Mouse (Mus musculus): ENCODE data around the gene Dhfr.

Dhfr gene

DNA sequence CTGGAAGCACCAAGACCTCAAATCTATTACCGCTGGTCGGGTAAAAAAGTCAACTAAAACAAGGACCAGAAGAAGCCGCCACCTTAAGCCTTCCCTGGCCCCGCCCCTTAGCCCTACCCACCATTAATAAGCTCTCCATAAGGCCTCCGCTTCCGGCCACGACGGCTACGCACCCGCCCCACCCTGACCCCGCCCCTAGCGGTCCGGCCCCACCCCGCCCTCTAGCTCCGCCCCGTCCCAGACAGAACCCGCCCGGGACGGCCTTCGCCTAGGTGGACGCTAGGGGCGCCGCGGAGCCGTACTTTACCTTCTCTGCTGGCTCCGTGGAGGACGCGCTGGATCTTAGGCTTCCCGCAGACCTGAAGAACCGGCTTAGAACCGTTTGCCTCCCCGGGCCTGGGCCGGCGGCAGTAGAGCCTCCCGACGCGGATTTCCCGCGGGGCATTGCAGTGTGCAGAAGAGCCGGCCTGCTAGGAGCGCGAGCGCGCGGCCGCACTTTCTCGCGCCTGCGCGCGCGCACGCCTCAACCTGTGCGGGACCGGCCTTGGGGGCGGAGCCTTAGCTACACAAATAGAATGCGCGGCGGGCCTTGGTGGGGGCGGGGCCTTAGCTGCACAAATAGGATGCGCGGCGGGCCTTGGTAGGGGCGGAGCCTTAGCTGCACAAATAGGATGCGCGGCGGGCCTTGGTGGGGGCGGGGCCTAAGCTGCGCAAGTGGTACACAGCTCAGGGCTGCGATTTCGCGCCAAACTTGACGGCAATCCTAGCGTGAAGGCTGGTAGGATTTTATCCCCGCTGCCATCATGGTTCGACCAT is at the start of gene Dhfr, which contains the start of gene Msh3:
Gene Dhfr, plus strand, starts transcription at position 271 of the 816 bp plus-strand sequence.
Gene Msh3, minus strand, starts transcription at position 548 of the 816 bp plus-strand sequence.
- in situ Hi-C loops (cut with MboI; ENCODE audit: low pct_unique_long_range_greater_than_20kb in 1 of 2, low sequenced_read_pairs in 2 of 2, unreplicated experiment in 1 of 2) = no loop called here

DNA sequence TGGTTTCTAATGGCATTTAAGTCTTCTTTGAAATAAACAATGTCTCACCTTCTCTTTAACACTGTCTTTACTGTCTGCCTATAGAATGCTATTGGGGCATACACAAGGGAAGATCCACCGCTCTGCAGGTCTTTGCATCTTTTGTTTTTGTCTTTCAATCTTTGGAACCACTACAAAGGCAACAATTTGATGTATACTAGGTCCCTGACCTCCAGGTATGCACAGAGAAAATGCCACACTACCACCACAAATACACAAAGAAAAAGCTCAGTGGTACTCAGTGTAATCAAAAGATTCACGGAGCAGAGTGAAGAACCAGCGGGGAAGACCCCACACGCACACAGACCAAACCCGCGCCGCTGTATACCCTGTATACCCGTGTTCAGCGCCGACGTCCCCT is 48.8 kb upstream of the Dhfr start, which contains the start of gene Gm20379:
Gene Gm20379, plus strand, starts transcription at position 301 of the 400 bp plus-strand sequence.
- in situ Hi-C loops (cut with MboI; ENCODE audit: low pct_unique_long_range_greater_than_20kb in 1 of 2, low sequenced_read_pairs in 2 of 2, unreplicated experiment in 1 of 2) = no loop called here

DNA sequence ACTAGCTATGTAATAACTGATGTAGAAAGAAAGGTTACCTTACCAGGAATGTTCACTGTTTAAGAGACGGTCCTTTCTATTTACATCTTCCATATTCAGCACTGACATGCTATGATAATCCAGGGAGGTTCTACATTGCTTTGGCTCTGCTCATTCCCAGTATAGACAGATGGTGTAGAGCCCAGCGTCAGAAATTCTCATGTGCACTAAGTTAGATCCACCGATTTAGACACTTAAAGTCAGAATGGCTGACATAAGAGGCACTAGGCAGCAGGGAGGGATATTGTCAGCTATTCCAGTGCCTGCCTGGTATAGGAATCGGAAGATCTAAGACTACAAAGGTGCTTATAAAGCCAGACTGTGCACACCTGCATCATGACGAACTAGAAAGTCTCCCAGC is 39.9 kb upstream of the Dhfr start:
- in situ Hi-C loops (cut with MboI; ENCODE audit: low pct_unique_long_range_greater_than_20kb in 1 of 2, low sequenced_read_pairs in 2 of 2, unreplicated experiment in 1 of 2) = no loop called here

GRCm38 (mm10) chr13:92320770-92321169 is 33.8 kb upstream of the Dhfr start:
- in situ Hi-C loops (cut with MboI; ENCODE audit: low pct_unique_long_range_greater_than_20kb in 1 of 2, low sequenced_read_pairs in 2 of 2, unreplicated experiment in 1 of 2) = no loop called here

DNA sequence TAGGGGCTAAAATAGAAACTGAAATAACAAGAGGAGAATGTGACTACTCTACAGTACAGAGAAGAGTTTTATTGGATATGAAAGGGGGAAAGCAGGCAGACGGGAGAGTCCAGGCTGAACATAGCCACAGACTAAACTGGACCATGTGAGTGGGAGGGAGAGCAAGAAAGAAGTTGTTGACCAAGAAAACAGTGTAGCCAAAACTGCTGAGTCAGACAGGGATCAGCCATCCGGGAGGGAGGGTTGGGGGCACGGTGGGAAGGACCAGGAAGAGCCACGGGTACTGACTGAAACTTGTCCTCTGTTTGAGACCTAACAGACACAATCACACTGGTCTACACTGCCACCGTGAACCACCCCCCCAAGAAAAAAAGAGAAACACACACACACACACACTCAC is 28.5 kb upstream of the Dhfr start:
- in situ Hi-C loops (cut with MboI; ENCODE audit: low pct_unique_long_range_greater_than_20kb in 1 of 2, low sequenced_read_pairs in 2 of 2, unreplicated experiment in 1 of 2) = no loop called here

- in situ Hi-C loops (cut with MboI; ENCODE audit: low pct_unique_long_range_greater_than_20kb in 1 of 2, low sequenced_read_pairs in 2 of 2, unreplicated experiment in 1 of 2) = no loop called here
Observed at GRCm38 (mm10) chr13:92328000-92328399, 26.5 kb upstream of the Dhfr start.

GRCm38 (mm10) chr13:92330621-92331020 is 23.9 kb upstream of the Dhfr start:
- in situ Hi-C loops (cut with MboI; ENCODE audit: low pct_unique_long_range_greater_than_20kb in 1 of 2, low sequenced_read_pairs in 2 of 2, unreplicated experiment in 1 of 2) = no loop called here

DNA sequence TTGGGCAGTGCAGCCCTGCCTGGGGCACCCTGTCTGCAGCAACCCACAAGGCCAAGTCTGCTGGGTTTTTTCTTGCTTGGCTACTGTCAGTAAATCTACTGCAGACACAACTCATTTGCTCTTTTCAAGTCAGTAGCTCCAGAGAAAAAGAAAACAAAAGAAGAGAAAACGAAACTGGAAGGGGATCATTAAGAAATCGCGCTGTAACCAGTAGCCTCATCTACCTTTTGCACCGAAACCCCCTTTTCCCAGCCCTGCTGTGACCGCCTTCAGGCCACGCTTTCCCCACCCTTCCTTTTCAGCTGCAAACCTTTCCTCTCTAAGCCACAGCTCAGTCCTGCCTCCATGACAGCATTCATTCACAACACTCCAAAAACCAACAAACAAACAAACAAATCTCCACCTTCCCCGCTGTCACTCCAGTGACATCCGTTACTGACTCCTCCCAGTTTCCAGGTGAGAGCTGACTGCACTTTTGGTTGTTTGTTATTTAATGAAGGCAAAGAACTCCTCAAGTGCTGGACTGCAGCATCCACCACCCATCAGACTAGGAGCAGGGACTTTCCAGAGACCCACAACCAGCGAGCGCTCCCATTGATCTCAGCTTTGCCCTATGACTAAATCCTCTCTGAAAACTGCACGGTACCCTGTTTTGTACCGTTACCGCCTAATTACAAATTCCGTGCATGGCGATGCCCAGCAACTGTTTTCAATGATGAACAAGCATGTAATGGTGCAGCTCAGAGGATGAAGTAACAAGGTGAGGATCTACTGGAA is 22.2 kb upstream of the Dhfr start:
- in situ Hi-C loops (cut with MboI; ENCODE audit: low pct_unique_long_range_greater_than_20kb in 1 of 2, low sequenced_read_pairs in 2 of 2, unreplicated experiment in 1 of 2) = no loop called here

GRCm38 (mm10) chr13:92336857-92337256 is 17.7 kb upstream of the Dhfr start:
- in situ Hi-C loops (cut with MboI; ENCODE audit: low pct_unique_long_range_greater_than_20kb in 1 of 2, low sequenced_read_pairs in 2 of 2, unreplicated experiment in 1 of 2) = no loop called here

GRCm38 (mm10) chr13:92337773-92338462 is 16.6 kb upstream of the Dhfr start:
- in situ Hi-C loops (cut with MboI; ENCODE audit: low pct_unique_long_range_greater_than_20kb in 1 of 2, low sequenced_read_pairs in 2 of 2, unreplicated experiment in 1 of 2) = no loop called here

DNA sequence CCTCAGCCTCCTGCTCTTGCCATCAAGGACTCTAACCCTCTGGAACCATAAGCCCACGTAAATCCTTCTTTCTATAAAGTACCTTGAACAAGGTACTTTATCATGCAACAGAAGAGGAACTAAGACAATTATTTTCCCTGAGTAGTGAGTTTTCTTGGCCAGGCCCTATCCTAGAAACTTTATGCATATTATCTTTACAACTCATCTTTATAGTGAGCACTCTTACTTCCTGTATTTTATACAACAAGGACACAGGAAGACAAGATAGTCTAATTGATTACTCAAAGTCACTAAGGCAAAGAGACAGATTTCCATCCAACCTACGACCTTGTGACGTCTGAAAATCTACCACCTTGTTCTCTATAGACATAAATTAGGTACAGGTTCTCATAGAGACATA is 14.7 kb upstream of the Dhfr start:
- in situ Hi-C loops (cut with MboI; ENCODE audit: low pct_unique_long_range_greater_than_20kb in 1 of 2, low sequenced_read_pairs in 2 of 2, unreplicated experiment in 1 of 2) = no loop called here

- in situ Hi-C loops (cut with MboI; ENCODE audit: low pct_unique_long_range_greater_than_20kb in 1 of 2, low sequenced_read_pairs in 2 of 2, unreplicated experiment in 1 of 2) = no loop called here
Observed at GRCm38 (mm10) chr13:92344033-92344432, 10.5 kb upstream of the Dhfr start.

DNA sequence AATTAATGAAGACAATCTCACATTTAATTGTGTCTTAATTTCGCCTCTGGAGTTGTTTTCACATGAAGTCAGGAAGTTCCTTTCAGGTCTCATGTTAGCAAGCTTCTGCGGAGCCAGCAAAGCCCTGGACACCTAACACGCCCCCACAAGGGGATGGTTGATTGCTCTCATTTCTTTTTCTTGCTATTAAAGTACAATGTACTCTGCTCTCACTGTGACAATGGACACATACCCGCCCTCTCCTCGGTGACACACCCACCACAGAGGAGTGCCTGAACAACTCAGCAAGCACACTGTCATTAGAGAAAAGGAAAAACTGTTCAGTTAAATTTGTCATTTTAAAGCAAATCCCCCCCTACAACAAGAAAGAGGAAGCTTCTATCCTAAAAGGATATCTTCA is 8.2 kb upstream of the Dhfr start:
- in situ Hi-C loops (cut with MboI; ENCODE audit: low pct_unique_long_range_greater_than_20kb in 1 of 2, low sequenced_read_pairs in 2 of 2, unreplicated experiment in 1 of 2) = no loop called here

GRCm38 (mm10) chr13:92351100-92351499 is 3.4 kb upstream of the Dhfr start:
- in situ Hi-C loops (cut with MboI; ENCODE audit: low pct_unique_long_range_greater_than_20kb in 1 of 2, low sequenced_read_pairs in 2 of 2, unreplicated experiment in 1 of 2) = no loop called here

- in situ Hi-C loops (cut with MboI; ENCODE audit: low pct_unique_long_range_greater_than_20kb in 1 of 2, low sequenced_read_pairs in 2 of 2, unreplicated experiment in 1 of 2) = no loop called here
Observed at GRCm38 (mm10) chr13:92353956-92354355, 570 bp upstream of the Dhfr start.

DNA sequence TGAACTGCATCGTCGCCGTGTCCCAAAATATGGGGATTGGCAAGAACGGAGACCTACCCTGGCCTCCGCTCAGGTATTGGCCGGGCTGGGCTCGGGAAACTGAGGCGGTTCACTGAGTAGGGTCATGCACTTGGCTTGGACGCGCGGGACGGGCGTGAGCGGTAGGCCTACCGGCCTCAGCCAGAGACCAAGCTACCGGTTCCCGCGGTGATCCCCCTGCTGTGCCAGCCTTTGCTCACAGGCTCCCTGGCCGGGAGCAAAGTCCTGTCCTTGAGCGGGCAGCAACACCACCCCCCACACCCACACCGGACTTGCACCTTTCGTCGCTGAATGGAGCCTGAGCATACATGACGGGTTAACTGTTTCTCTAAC is 732 bp downstream of the Dhfr start:
- in situ Hi-C loops (cut with MboI; ENCODE audit: low pct_unique_long_range_greater_than_20kb in 1 of 2, low sequenced_read_pairs in 2 of 2, unreplicated experiment in 1 of 2) = no loop called here

DNA sequence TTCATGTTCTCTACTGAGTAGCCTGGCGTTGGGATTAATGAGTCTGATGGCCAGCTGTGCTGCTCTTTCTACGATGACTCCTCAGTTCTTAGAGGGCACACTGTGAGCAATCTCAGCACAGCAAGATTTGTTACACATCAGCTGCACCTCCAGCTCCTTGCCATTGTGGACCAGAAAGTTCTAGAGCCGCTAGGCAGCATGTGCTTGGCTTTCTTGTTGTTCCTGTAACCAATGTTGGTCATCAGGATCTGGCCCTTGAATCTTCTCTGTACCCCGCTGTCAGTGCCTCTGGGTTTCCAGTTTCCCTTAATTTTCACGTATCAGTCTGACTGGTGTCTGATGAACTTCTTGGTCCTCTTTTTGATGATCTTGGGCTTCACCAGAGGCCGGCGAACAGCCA is 1.9 kb downstream of the Dhfr start:
- in situ Hi-C loops (cut with MboI; ENCODE audit: low pct_unique_long_range_greater_than_20kb in 1 of 2, low sequenced_read_pairs in 2 of 2, unreplicated experiment in 1 of 2) = no loop called here

DNA sequence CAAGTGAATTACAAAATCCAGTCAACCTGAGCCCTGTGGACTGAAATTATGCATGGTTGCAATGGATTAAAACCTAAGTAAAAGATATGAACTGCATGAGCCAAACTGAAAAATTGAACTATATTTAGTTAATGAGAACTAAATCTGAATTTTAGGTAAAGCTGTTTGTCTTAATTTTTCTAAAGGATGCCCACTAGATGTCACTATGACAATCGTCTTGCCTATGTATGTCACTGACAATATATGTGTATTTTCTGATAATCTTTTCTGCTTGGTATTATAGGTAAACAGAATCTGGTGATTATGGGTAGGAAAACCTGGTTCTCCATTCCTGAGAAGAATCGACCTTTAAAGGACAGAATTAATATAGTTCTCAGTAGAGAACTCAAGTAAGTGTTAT is 3.1 kb downstream of the Dhfr start:
- in situ Hi-C loops (cut with MboI; ENCODE audit: low pct_unique_long_range_greater_than_20kb in 1 of 2, low sequenced_read_pairs in 2 of 2, unreplicated experiment in 1 of 2) = no loop called here

GRCm38 (mm10) chr13:92361609-92362008 is 7.1 kb downstream of the Dhfr start:
- in situ Hi-C loops (cut with MboI; ENCODE audit: low pct_unique_long_range_greater_than_20kb in 1 of 2, low sequenced_read_pairs in 2 of 2, unreplicated experiment in 1 of 2) = no loop called here

Measured in mouse embryonic stem cell (cell line).